16 mouse cellular contexts compared by ENCODE assay signal in the genomic region with DNA sequence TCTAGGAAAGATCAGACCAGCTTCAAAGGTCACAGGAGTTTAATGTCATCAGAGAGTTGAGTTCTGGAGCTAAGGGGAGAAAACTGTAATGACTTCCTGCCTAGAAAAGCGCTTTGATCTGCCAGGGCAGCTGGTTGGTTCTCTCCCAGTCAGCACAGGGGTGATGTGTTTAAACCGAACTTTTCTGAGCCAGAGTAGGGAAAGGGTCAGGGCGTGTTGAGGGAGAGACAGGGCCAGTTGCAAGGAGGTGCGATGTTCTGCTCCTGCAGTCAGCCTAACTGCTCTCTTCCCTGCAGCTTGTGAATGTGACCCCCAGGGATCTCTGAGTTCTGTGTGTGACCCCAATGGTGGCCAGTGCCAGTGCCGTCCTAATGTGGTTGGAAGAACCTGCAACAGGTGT. TPM values are rescaled to one million over a fixed set of nuclear protein-coding genes. Genes with fewer than 3 reads are reported as not detected.
DNase-seq lines count a peak whose midpoint lies in the region; ATAC-seq lines count a peak whose summit lies in the region.
"Had no signal": no experiment of that assay in that cellular context is flagged by ENCODE, and none has a peak within 500 bp of the region (broad histone marks: within the 10 kb centered on the region; RNA-seq: fewer than 3 reads in every experiment).

No protein-coding gene starts in this region.

- ATAC-seq in forebrain, embryonic 15.5 days (replicated peaks): peak; percentile 5
- ATAC-seq: intestine, embryonic 15.5 days; lung, postnatal 0 days had no signal

- DNase-seq in forebrain, embryonic 10.5 days (ENCODE audit: extremely low spot score, low spot score): no peak
- DNase-seq in left cerebral cortex, postnatal 4 days: peak; percentile 22
- no peak for DNase-seq in left cerebral cortex, adult 9 months (ENCODE audit: low spot score in 2 of 2)
- DNase-seq in adrenal gland, postnatal 10 days: peak; percentile 63
- peak; percentile 29 for DNase-seq in embryonic facial prominence, embryonic 10.5 days (ENCODE audit: low spot score)
- no peak for DNase-seq in layer of hippocampus, adult 9-11 months
- DNase-seq: gastrocnemius, postnatal 36 days; heart, postnatal 36 days; kidney, postnatal 36 days; liver, embryonic 13.5 days; thymus, postnatal 36 days had no signal

- no peaks in the 10 kb centered on the region for H3K9me3 ChIP-seq in forebrain, embryonic 15.5 days
- no peaks in the 10 kb centered on the region for H3K9me3 ChIP-seq in forebrain, embryonic 10.5 days
- H3K9me3 ChIP-seq in embryonic facial prominence, embryonic 10.5 days: no peaks in the 10 kb centered on the region
- H3K9me3 ChIP-seq: G1E; heart, embryonic 12.5 days; intestine, embryonic 15.5 days; liver, embryonic 13.5 days had no signal

- H3K27me3 ChIP-seq in forebrain, embryonic 15.5 days: no peaks in the 10 kb centered on the region
- H3K27me3 ChIP-seq in forebrain, embryonic 10.5 days (ENCODE audit: poor library complexity, severe bottlenecking): no peaks in the 10 kb centered on the region
- H3K27me3 ChIP-seq in embryonic facial prominence, embryonic 10.5 days (replicated peaks; ENCODE audit: low read depth, poor library complexity, severe bottlenecking): no peaks in the 10 kb centered on the region
- H3K27me3 ChIP-seq: heart, embryonic 12.5 days; intestine, embryonic 15.5 days; liver, embryonic 13.5 days had no signal

- no peak overlapping the region for H3K9ac ChIP-seq in forebrain, embryonic 15.5 days (replicated peaks)
- H3K9ac ChIP-seq: heart, embryonic 12.5 days; intestine, embryonic 15.5 days; liver, embryonic 13.5 days had no signal

- H3K27ac ChIP-seq in forebrain, embryonic 15.5 days (replicated peaks): no peak overlapping the region
- H3K27ac ChIP-seq in forebrain, embryonic 10.5 days: no peak overlapping the region
- H3K27ac ChIP-seq in embryonic facial prominence, embryonic 10.5 days (replicated peaks): peak overlapping the region; percentile 40; the same call in 1 of the 2 replicates
- H3K27ac ChIP-seq: intestine, embryonic 15.5 days; liver, embryonic 13.5 days had no signal

- intact Hi-C loops in left cerebral cortex, postnatal 4 days (cut with DNase I): no loop called here

- no peak overlapping the region for H3K4me3 ChIP-seq in forebrain, embryonic 15.5 days
- no peak overlapping the region for H3K4me3 ChIP-seq in forebrain, embryonic 10.5 days
- H3K4me3 ChIP-seq in embryonic facial prominence, embryonic 10.5 days: no peak overlapping the region
- H3K4me3 ChIP-seq: heart, embryonic 12.5 days; intestine, embryonic 15.5 days; liver, embryonic 13.5 days had no signal

- H3K4me1 ChIP-seq in forebrain, embryonic 15.5 days: peaks cover 7% of the 10 kb centered on the region; the same call in 1 of the 2 replicates
- H3K4me1 ChIP-seq in forebrain, embryonic 10.5 days: no peaks in the 10 kb centered on the region
- peaks cover 17% of the 10 kb centered on the region for H3K4me1 ChIP-seq in embryonic facial prominence, embryonic 10.5 days
- H3K4me1 ChIP-seq: intestine, embryonic 15.5 days; liver, embryonic 13.5 days had no signal

- H3K4me2 ChIP-seq in forebrain, embryonic 15.5 days (replicated peaks): no peak overlapping the region
- H3K4me2 ChIP-seq: heart, embryonic 12.5 days; intestine, embryonic 15.5 days; liver, embryonic 13.5 days had no signal

- WGBS in forebrain, embryonic 15.5 days: 78% methylated on average over 5 of the region's 5 CpGs
- WGBS in forebrain, embryonic 10.5 days: 86% methylated on average over 5 of the region's 5 CpGs
- 69% methylated on average over 5 of the region's 5 CpGs for WGBS in embryonic facial prominence, embryonic 10.5 days

- H3K36me3 ChIP-seq in forebrain, embryonic 15.5 days: no peaks in the 10 kb centered on the region
- H3K36me3 ChIP-seq in forebrain, embryonic 10.5 days (replicated peaks): peaks cover 70% of the 10 kb centered on the region
- H3K36me3 ChIP-seq in embryonic facial prominence, embryonic 10.5 days (replicated peaks): peaks cover 100% of the 10 kb centered on the region
- H3K36me3 ChIP-seq: G1E; liver, embryonic 13.5 days had no signal

RNA-seq across cellular contexts. Expression of gene Lamb1, which starts 37.2 kb away (rescaled TPM):
- 18.3 and 19.1 TPM in 2 replicates for polyA plus RNA-seq in forebrain, embryonic 15.5 days (2015; fragmentation: Nextera tagmentation; extraction: Ambion mirVana)
- 22.6 and 23.1 TPM in 2 replicates for polyA plus RNA-seq in forebrain, embryonic 10.5 days (2016; fragmentation: Nextera tagmentation; extraction: Ambion mirVana)
- total RNA-seq in left cerebral cortex, postnatal 4 days (2021): 10 to 100 TPM; 50.9 to 55.7 TPM
- 100 to 1,000 TPM; 147 to 165 TPM for total RNA-seq in adrenal gland, postnatal 10 days (2021)
- 37.2 and 42.5 TPM in 2 replicates for polyA plus RNA-seq in embryonic facial prominence, embryonic 10.5 days (2016; fragmentation: Nextera tagmentation; extraction: Ambion mirVana)
- polyA plus RNA-seq: G1E had no signal

RNA-seq across cellular contexts. Expression of gene Dld, which starts 49.0 kb away (rescaled TPM):
- 115 and 126 TPM in 2 replicates for polyA plus RNA-seq in forebrain, embryonic 15.5 days (2015; fragmentation: Nextera tagmentation; extraction: Ambion mirVana)
- polyA plus RNA-seq in forebrain, embryonic 10.5 days (2016; fragmentation: Nextera tagmentation; extraction: Ambion mirVana): 136 and 137 TPM in 2 replicates
- 10 to 100 TPM; 86.5 to 94.7 TPM for total RNA-seq in left cerebral cortex, postnatal 4 days (2021)
- total RNA-seq in adrenal gland, postnatal 10 days (2021): 100 to 1,000 TPM; 475 to 479 TPM
- polyA plus RNA-seq in embryonic facial prominence, embryonic 10.5 days (2016; fragmentation: Nextera tagmentation; extraction: Ambion mirVana): 145 and 147 TPM in 2 replicates

Comparison
In these comparisons a context has a peak if more than half of its experiments do, and no peak if none do; other contexts are left out.
1. DNase-seq: peak in left cerebral cortex, postnatal 4 days (single experiment), adrenal gland, postnatal 10 days (single experiment) and embryonic facial prominence, embryonic 10.5 days (single experiment); none in forebrain, embryonic 10.5 days (single experiment), left cerebral cortex, adult 9 months (0 of 2) and layer of hippocampus, adult 9-11 months (single experiment).